Mouse (Mus musculus) intestine, embryonic 15.5 days (tissue): ENCODE measurements around the gene Mylk. TPM values are rescaled to one million over a fixed set of nuclear protein-coding genes. Genes with fewer than 3 reads are reported as not detected.

Experiments
- ATAC-seq: fragments of 200-750 bp; cut with Nextera tagmentation; 2 replicates; pipeline ENCODE4 v1.8.0; 2017; ENCODE audit warnings: moderate TSS enrichment, moderate library complexity
- H3K27ac ChIP-seq: fragments of 300-500 bp; sonication (generic); 2 replicates; pipeline ENCODE4 v1.5.1; 2015; ENCODE audit warnings: mild to moderate bottlenecking, inconsistent platforms
- H3K27me3 ChIP-seq: fragments of 300-500 bp; sonication (generic); replicated peaks from 2 replicates; pipeline ENCODE4 v1.6.1; 2015; ENCODE audit warnings: inconsistent platforms
- H3K36me3 ChIP-seq: fragments of 300-500 bp; sonication (generic); 2 replicates; pipeline ENCODE4 v1.6.1; 2015; ENCODE audit warnings: inconsistent platforms
- H3K4me1 ChIP-seq: fragments of 300-500 bp; sonication (generic); replicated peaks from 2 replicates; pipeline ENCODE4 v1.6.1; 2015; ENCODE audit warnings: inconsistent platforms
- H3K4me2 ChIP-seq: fragments of 300-500 bp; sonication (generic); replicated peaks from 2 replicates; pipeline ENCODE4 v1.6.1; 2015; ENCODE audit warnings: mild to moderate bottlenecking, inconsistent platforms
- H3K4me3 ChIP-seq: fragments of 300-500 bp; sonication (generic); replicated peaks from 2 replicates; pipeline ENCODE4 v1.5.1; 2015; ENCODE audit warnings: inconsistent platforms
- H3K9ac ChIP-seq: fragments of 300-500 bp; sonication (generic); 2 replicates; pipeline ENCODE4 v1.6.1; 2015; ENCODE audit warnings: inconsistent platforms
- H3K9me3 ChIP-seq: fragments of 300-500 bp; sonication (generic); 2 replicates; pipeline ENCODE4 v1.6.1; 2016; ENCODE audit warnings: inconsistent platforms
- WGBS: fragments of 180-500 bp; shearing (Covaris S2); methylation state at CpG from one replicate; pipeline ENCODE4 v1.1.7; 2015; 5-methylcytosine and 5-hydroxymethylcytosine counted together
- polyA plus RNA-seq: library from polyadenylated mRNA; unstranded; fragments of >200 nt; fragmentation: Nextera tagmentation; extraction: Ambion mirVana; gene quantifications from 2 replicates; pipeline ENCODE4 v1.2.1, GENCODE M21; 2015

The Mylk gene
- polyA plus RNA-seq, 1 experiment from 2014 or later = 346 TPM

- H3K9me3 ChIP-seq = no peaks in the 10 kb centered on the region
- H3K27ac ChIP-seq = peak overlapping the region; percentile 90
- no peak overlapping the region for H3K4me2 ChIP-seq
- no peaks in the 10 kb centered on the region for H3K27me3 ChIP-seq
- peaks cover 74% of the 10 kb centered on the region for H3K4me1 ChIP-seq
- WGBS = 34% methylated on average over 4 of the region's 4 CpGs
- H3K4me3 ChIP-seq = no peak overlapping the region
- no peak overlapping the region for H3K9ac ChIP-seq
- no peak for ATAC-seq
- no peaks in the 10 kb centered on the region for H3K36me3 ChIP-seq
Observed at GRCm38 (mm10) chr16:34937611-34938010, 192.6 kb downstream of the Mylk start.

GRCm38 (mm10) chr16:34938248-34938647, 193.2 kb downstream of the Mylk start:
- no peak overlapping the region for H3K4me3 ChIP-seq
- peaks cover 71% of the 10 kb centered on the region for H3K4me1 ChIP-seq
- no peak overlapping the region for H3K4me2 ChIP-seq
- H3K27ac ChIP-seq = peak overlapping the region; percentile 90
- no peaks in the 10 kb centered on the region for H3K27me3 ChIP-seq
- H3K36me3 ChIP-seq = no peaks in the 10 kb centered on the region
- H3K9me3 ChIP-seq = no peaks in the 10 kb centered on the region
- no peak overlapping the region for H3K9ac ChIP-seq
- ATAC-seq = peak; percentile 66
- WGBS = 67% methylated on average over 2 of the region's 2 CpGs

- no peak for ATAC-seq
- peaks cover 56% of the 10 kb centered on the region for H3K4me1 ChIP-seq
- WGBS = 43% methylated on average over 5 of the region's 5 CpGs
- H3K4me2 ChIP-seq = no peak overlapping the region
- H3K9ac ChIP-seq = no peak overlapping the region
- peak overlapping the region; percentile 15; the same call in 1 of the 2 replicates for H3K27ac ChIP-seq
- no peak overlapping the region for H3K4me3 ChIP-seq
- H3K36me3 ChIP-seq = no peaks in the 10 kb centered on the region
- no peaks in the 10 kb centered on the region for H3K9me3 ChIP-seq
- H3K27me3 ChIP-seq = no peaks in the 10 kb centered on the region
Observed at GRCm38 (mm10) chr16:34939951-34940350, 194.9 kb downstream of the Mylk start.

GRCm38 (mm10) chr16:34940363-34940762, 195.4 kb downstream of the Mylk start:
- Histone ChIP-seq H3K4me2 (no peak overlapping the region), H3K9me3 (no peaks in the 10 kb centered on the region), H3K36me3 (no peaks in the 10 kb centered on the region), H3K9ac (no peak overlapping the region), H3K27ac (peak overlapping the region; percentile 15; the same call in 1 of the 2 replicates), H3K27me3 (no peaks in the 10 kb centered on the region), H3K4me1 (peaks cover 52% of the 10 kb centered on the region), H3K4me3 (no peak overlapping the region)
- 40% methylated on average over 5 of the region's 5 CpGs for WGBS
- ATAC-seq = no peak

- H3K27me3 ChIP-seq = no peaks in the 10 kb centered on the region
- H3K4me1 ChIP-seq = peaks cover 39% of the 10 kb centered on the region
- no peaks in the 10 kb centered on the region for H3K36me3 ChIP-seq
- H3K27ac ChIP-seq = no peak overlapping the region
- no peak overlapping the region for H3K4me2 ChIP-seq
- WGBS = 50% methylated on average over 3 of the region's 3 CpGs
- H3K9me3 ChIP-seq = no peaks in the 10 kb centered on the region
- ATAC-seq = no peak
- H3K9ac ChIP-seq = no peak overlapping the region
- H3K4me3 ChIP-seq = no peak overlapping the region
Observed at GRCm38 (mm10) chr16:34941915-34942314, 196.9 kb downstream of the Mylk start.

GRCm38 (mm10) chr16:34946301-34946700, 201.3 kb downstream of the Mylk start:
- Histone ChIP-seq H3K4me1 (peaks cover 7% of the 10 kb centered on the region; the same call in 1 of the 2 replicates), H3K27ac (no peak overlapping the region), H3K4me2 (no peak overlapping the region), H3K36me3 (no peaks in the 10 kb centered on the region), H3K4me3 (no peak overlapping the region), H3K27me3 (no peaks in the 10 kb centered on the region), H3K9me3 (no peaks in the 10 kb centered on the region), H3K9ac (no peak overlapping the region)
- whole genome bisulfite sequencing = 92% methylated on average over 3 of the region's 3 CpGs
- no peak for ATAC-seq

GRCm38 (mm10) chr16:34950935-34951334, 205.9 kb downstream of the Mylk start:
- Histone ChIP-seq H3K9me3 (no peaks in the 10 kb centered on the region), H3K4me3 (no peak overlapping the region), H3K4me2 (no peak overlapping the region)

GRCm38 (mm10) chr16:34952254-34952653, 207.2 kb downstream of the Mylk start:
- no peaks in the 10 kb centered on the region for H3K27me3 ChIP-seq
- no peak for ATAC-seq
- H3K36me3 ChIP-seq = peaks cover 12% of the 10 kb centered on the region; the same call in 1 of the 2 replicates
- no peak overlapping the region for H3K4me3 ChIP-seq
- 0 out of 2 replicates have a peak, but pooled peaks cover 4% of the 10 kb centered on the region for H3K4me1 ChIP-seq
- no peaks in the 10 kb centered on the region for H3K9me3 ChIP-seq
- H3K9ac ChIP-seq = no peak overlapping the region
- WGBS = 67% methylated on average over 5 of the region's 5 CpGs
- no peak overlapping the region for H3K27ac ChIP-seq
- H3K4me2 ChIP-seq = no peak overlapping the region

More at GRCm38 (mm10) chr16:34950935-34951334, 205.9 kb downstream of the Mylk start:
- Histone ChIP-seq H3K4me1 (no peaks in the 10 kb centered on the region), H3K27me3 (no peaks in the 10 kb centered on the region), H3K9ac (no peak overlapping the region), H3K36me3 (peaks cover 6% of the 10 kb centered on the region; the same call in 1 of the 2 replicates), H3K27ac (no peak overlapping the region)
- ATAC-seq = no peak
- 78% methylated on average over 9 of the region's 9 CpGs for WGBS

- peaks cover 12% of the 10 kb centered on the region; the same call in 1 of the 2 replicates for H3K36me3 ChIP-seq
- 0 out of 2 replicates have a peak, but pooled peaks cover 4% of the 10 kb centered on the region for H3K4me1 ChIP-seq
- no peak overlapping the region for H3K4me2 ChIP-seq
- no peaks in the 10 kb centered on the region for H3K9me3 ChIP-seq
- H3K9ac ChIP-seq = no peak overlapping the region
- no peaks in the 10 kb centered on the region for H3K27me3 ChIP-seq
- no peak for ATAC-seq
- no peak overlapping the region for H3K27ac ChIP-seq
- WGBS = 75% methylated on average over 3 of the region's 3 CpGs
- no peak overlapping the region for H3K4me3 ChIP-seq
Observed at GRCm38 (mm10) chr16:34952798-34953197, 207.8 kb downstream of the Mylk start.

- peaks cover 6% of the 10 kb centered on the region for H3K4me1 ChIP-seq
- H3K9me3 ChIP-seq = no peaks in the 10 kb centered on the region
- WGBS = 92% methylated on average over 10 of the region's 10 CpGs
- no peak for ATAC-seq
- no peak overlapping the region for H3K4me3 ChIP-seq
- H3K36me3 ChIP-seq = peaks cover 12% of the 10 kb centered on the region; the same call in 1 of the 2 replicates
- no peaks in the 10 kb centered on the region for H3K27me3 ChIP-seq
- no peak overlapping the region for H3K27ac ChIP-seq
- no peak overlapping the region for H3K4me2 ChIP-seq
- no peak overlapping the region for H3K9ac ChIP-seq
Observed at GRCm38 (mm10) chr16:34953501-34953900, 208.5 kb downstream of the Mylk start.

GRCm38 (mm10) chr16:34957487-34958230, 212.6 kb downstream of the Mylk start:
- peaks cover 37% of the 10 kb centered on the region for H3K4me1 ChIP-seq
- H3K9ac ChIP-seq = no peak overlapping the region
- 64% methylated on average over 8 of the region's 8 CpGs for WGBS
- H3K27ac ChIP-seq = peak overlapping the region; percentile 79
- H3K4me2 ChIP-seq = no peak overlapping the region
- H3K27me3 ChIP-seq = no peaks in the 10 kb centered on the region
- no peaks in the 10 kb centered on the region for H3K9me3 ChIP-seq
- ATAC-seq = no peak
- no peak overlapping the region for H3K4me3 ChIP-seq
- H3K36me3 ChIP-seq = peaks cover 12% of the 10 kb centered on the region; the same call in 1 of the 2 replicates

- Histone ChIP-seq H3K4me3 (no peak overlapping the region), H3K9me3 (no peaks in the 10 kb centered on the region), H3K9ac (no peak overlapping the region), H3K27me3 (no peaks in the 10 kb centered on the region), H3K36me3 (peaks cover 12% of the 10 kb centered on the region), H3K4me1 (peaks cover 42% of the 10 kb centered on the region), H3K27ac (peak overlapping the region; percentile 79), H3K4me2 (no peak overlapping the region)
- WGBS = 13% methylated on average over 9 of the region's 9 CpGs
- peak; percentile 57 for ATAC-seq
Observed at GRCm38 (mm10) chr16:34958667-34959066, 213.7 kb downstream of the Mylk start.

GRCm38 (mm10) chr16:34959261-34959660, 214.3 kb downstream of the Mylk start:
- WGBS = 77% methylated on average over 5 of the region's 5 CpGs
- Histone ChIP-seq H3K36me3 (peaks cover 14% of the 10 kb centered on the region), H3K4me2 (no peak overlapping the region), H3K27me3 (no peaks in the 10 kb centered on the region), H3K9ac (no peak overlapping the region), H3K4me1 (peaks cover 42% of the 10 kb centered on the region), H3K9me3 (no peaks in the 10 kb centered on the region), H3K27ac (peak overlapping the region; percentile 71), H3K4me3 (no peak overlapping the region)
- no peak for ATAC-seq
